9 mouse cellular contexts compared by ENCODE assay signal in the genomic region with DNA sequence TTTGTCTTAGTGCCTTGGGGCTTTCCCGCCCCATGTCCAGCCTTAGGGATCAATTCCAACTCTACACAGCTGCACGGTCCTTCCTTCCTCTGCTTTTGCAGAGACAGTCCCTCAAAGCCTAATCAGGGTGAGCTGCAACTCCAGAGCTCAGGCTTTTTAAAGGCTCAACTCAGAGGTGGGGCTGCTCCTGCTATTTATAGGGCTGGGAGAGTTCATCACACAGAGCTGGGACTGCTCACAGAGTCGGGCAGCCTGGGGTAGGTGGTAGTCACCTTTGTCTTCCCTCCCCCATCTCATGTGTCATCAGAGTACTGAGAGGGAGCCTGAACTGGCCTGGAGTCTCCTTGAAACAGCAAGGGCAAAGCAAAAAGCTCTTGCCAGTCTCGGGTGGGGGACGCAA. TPM values are rescaled to one million over a fixed set of nuclear protein-coding genes. Genes with fewer than 3 reads are reported as not detected.
DNase-seq lines count a peak whose midpoint lies in the region; ATAC-seq and TF ChIP-seq lines count a peak whose summit lies in the region.
"Had no signal": no experiment of that assay in that cellular context is flagged by ENCODE, and none has a peak within 500 bp of the region (broad histone marks: within the 10 kb centered on the region; RNA-seq: fewer than 3 reads in every experiment).

No protein-coding gene starts in this region.

- WGBS in midbrain, embryonic 10.5 days: 67% methylated on average over 5 of the region's 5 CpGs
- WGBS in midbrain, postnatal 0 days: 59% methylated on average over 5 of the region's 5 CpGs
- WGBS in hindbrain, embryonic 14.5 days: 65% methylated on average over 5 of the region's 5 CpGs
- 55% methylated on average over 5 of the region's 5 CpGs for WGBS in stomach, embryonic 15.5 days

- H3K4me2 ChIP-seq in midbrain, postnatal 0 days (ENCODE audit: low read depth, low read length, poor library complexity, severe bottlenecking): no peak overlapping the region
- H3K4me2 ChIP-seq in hindbrain, embryonic 14.5 days (replicated peaks): no peak overlapping the region
- no peak overlapping the region for H3K4me2 ChIP-seq in stomach, embryonic 15.5 days
- H3K4me2 ChIP-seq: midbrain, embryonic 12.5 days had no signal

- no peak overlapping the region for H3K4me3 ChIP-seq in midbrain, embryonic 10.5 days
- H3K4me3 ChIP-seq in midbrain, postnatal 0 days (ENCODE audit: low read depth, low read length): no peak overlapping the region
- H3K4me3 ChIP-seq in hindbrain, embryonic 14.5 days (replicated peaks; ENCODE audit: low read length): no peak overlapping the region
- H3K4me3 ChIP-seq in stomach, embryonic 15.5 days (replicated peaks): no peak overlapping the region
- H3K4me3 ChIP-seq: midbrain, embryonic 12.5 days had no signal

- H3K27ac ChIP-seq in midbrain, embryonic 10.5 days (replicated peaks): peak overlapping the region; percentile 70
- no peak overlapping the region for H3K27ac ChIP-seq in midbrain, postnatal 0 days (ENCODE audit: low read depth, low read length)
- H3K27ac ChIP-seq in hindbrain, embryonic 14.5 days: peak overlapping the region; percentile 56; the same call in 1 of the 2 replicates
- H3K27ac ChIP-seq in stomach, embryonic 15.5 days: peak overlapping the region; percentile 77
- H3K27ac ChIP-seq: midbrain, embryonic 12.5 days had no signal

- ATAC-seq in midbrain, postnatal 0 days (ENCODE audit: low FRiP score): no peak
- 0 out of 2 replicates have a peak, but pooled peaks have one; percentile 37 for ATAC-seq in hindbrain, embryonic 14.5 days (ENCODE audit: low FRiP score)
- ATAC-seq in stomach, embryonic 15.5 days (ENCODE audit: insufficient read depth, low FRiP score, low read depth): 0 out of 2 replicates have a peak, but pooled peaks have one; percentile 11

- H3K27me3 ChIP-seq in midbrain, embryonic 10.5 days (ENCODE audit: low read depth, poor library complexity, severe bottlenecking): no peaks in the 10 kb centered on the region
- H3K27me3 ChIP-seq in midbrain, postnatal 0 days (ENCODE audit: insufficient read depth, low read length): no peaks in the 10 kb centered on the region
- no peaks in the 10 kb centered on the region for H3K27me3 ChIP-seq in hindbrain, embryonic 14.5 days (ENCODE audit: control insufficient read depth, insufficient read depth, low read length)
- H3K27me3 ChIP-seq in stomach, embryonic 15.5 days (replicated peaks): no peaks in the 10 kb centered on the region
- H3K27me3 ChIP-seq: midbrain, embryonic 12.5 days had no signal

- TF ChIP-seq CTCF in midbrain, postnatal 0 days (IDR thresholded peaks at IDR 0.05): no peak

- 0 out of 2 replicates have a peak, but pooled peaks cover 6% of the 10 kb centered on the region for H3K9me3 ChIP-seq in midbrain, embryonic 10.5 days (replicated peaks)
- H3K9me3 ChIP-seq in midbrain, postnatal 0 days (ENCODE audit: low read length): no peaks in the 10 kb centered on the region
- no peaks in the 10 kb centered on the region for H3K9me3 ChIP-seq in hindbrain, embryonic 14.5 days (ENCODE audit: control insufficient read depth, low read length)
- no peaks in the 10 kb centered on the region for H3K9me3 ChIP-seq in stomach, embryonic 15.5 days
- H3K9me3 ChIP-seq: midbrain, embryonic 12.5 days had no signal

- peaks cover 93% of the 10 kb centered on the region for H3K36me3 ChIP-seq in midbrain, embryonic 10.5 days
- H3K36me3 ChIP-seq in midbrain, postnatal 0 days (ENCODE audit: insufficient read depth, low read length): peaks cover 42% of the 10 kb centered on the region
- peaks cover 34% of the 10 kb centered on the region for H3K36me3 ChIP-seq in hindbrain, embryonic 14.5 days (replicated peaks; ENCODE audit: control insufficient read depth, insufficient read depth)
- H3K36me3 ChIP-seq in stomach, embryonic 15.5 days: no peaks in the 10 kb centered on the region

- peak; percentile 39 for DNase-seq in adrenal gland, postnatal 10 days
- no peak for DNase-seq in adrenal gland, adult 8-10 months
- DNase-seq in midbrain, embryonic 10.5 days (ENCODE audit: low spot score): no peak
- no peak for DNase-seq in midbrain, postnatal 0 days (ENCODE audit: low spot score)
- no peak for DNase-seq in hindbrain, embryonic 14.5 days (ENCODE audit: low spot score)
- DNase-seq in spleen, adult 18-20 months: no peak
- DNase-seq in lung, postnatal 36 days: no peak

- H3K9ac ChIP-seq in midbrain, postnatal 0 days (replicated peaks; ENCODE audit: low read length, poor library complexity, severe bottlenecking): no peak overlapping the region
- no peak overlapping the region for H3K9ac ChIP-seq in hindbrain, embryonic 14.5 days
- no peak overlapping the region for H3K9ac ChIP-seq in stomach, embryonic 15.5 days
- H3K9ac ChIP-seq: midbrain, embryonic 12.5 days had no signal

- peaks cover 37% of the 10 kb centered on the region for H3K4me1 ChIP-seq in midbrain, embryonic 10.5 days
- peaks cover 5% of the 10 kb centered on the region; the same call in 1 of the 2 replicates for H3K4me1 ChIP-seq in midbrain, postnatal 0 days (ENCODE audit: insufficient read depth, low read length)
- peaks cover 17% of the 10 kb centered on the region; the same call in 1 of the 2 replicates for H3K4me1 ChIP-seq in hindbrain, embryonic 14.5 days (replicated peaks; ENCODE audit: control insufficient read depth, insufficient read depth, low read length)
- peaks cover 33% of the 10 kb centered on the region for H3K4me1 ChIP-seq in stomach, embryonic 15.5 days

RNA-seq across cellular contexts. Expression of a gene that starts 22.8 kb away (rescaled TPM):
- 10 to 100 TPM in 1 of 2 experiments, 1 to 10 TPM in 1; 8.8 to 14.1 TPM for total RNA-seq in adrenal gland, postnatal 10 days (2021)
- total RNA-seq in adrenal gland, adult 8-10 months (2022): 10 to 100 TPM in 2 of 4 experiments, 1 to 10 TPM in 2; 6.1 to 12.5 (median 8.5) TPM
- 14.1 and 18.2 TPM in 2 replicates for polyA plus RNA-seq in midbrain, embryonic 10.5 days (2016; fragmentation: Nextera tagmentation; extraction: Ambion mirVana)
- 21.3 and 28.5 TPM in 2 replicates for total RNA-seq in midbrain, postnatal 0 days (2014; rRNA removed)
- 8.4 and 9.2 TPM in 2 replicates for polyA plus RNA-seq in midbrain, postnatal 0 days (2015; fragmentation: Nextera tagmentation; extraction: Ambion mirVana)
- 13.7 and 14.8 TPM in 2 replicates for polyA plus RNA-seq in hindbrain, embryonic 14.5 days (2014; fragmentation: Nextera tagmentation; extraction: Ambion mirVana)
- polyA plus RNA-seq in stomach, embryonic 15.5 days (2015; fragmentation: Nextera tagmentation; extraction: Ambion mirVana): 8.3 and 10.7 TPM in 2 replicates

RNA-seq across cellular contexts. Expression of a gene that starts 37.9 kb away (rescaled TPM):
- 100 to 1,000 TPM in 1 of 2 experiments, 10 to 100 TPM in 1; 58.5 to 101 TPM for total RNA-seq in adrenal gland, postnatal 10 days (2021)
- total RNA-seq in adrenal gland, adult 8-10 months (2022): 100 to 1,000 TPM in 2 of 4 experiments, 10 to 100 TPM in 2; 58.6 to 172 (median 91.8) TPM
- 34.6 and 37.7 TPM in 2 replicates for polyA plus RNA-seq in midbrain, embryonic 10.5 days (2016; fragmentation: Nextera tagmentation; extraction: Ambion mirVana)
- 54.4 and 84.5 TPM in 2 replicates for total RNA-seq in midbrain, postnatal 0 days (2014; rRNA removed)
- polyA plus RNA-seq in midbrain, postnatal 0 days (2015; fragmentation: Nextera tagmentation; extraction: Ambion mirVana): 28.2 and 28.9 TPM in 2 replicates
- 42.4 and 51.8 TPM in 2 replicates for polyA plus RNA-seq in hindbrain, embryonic 14.5 days (2014; fragmentation: Nextera tagmentation; extraction: Ambion mirVana)
- 33.3 and 34.9 TPM in 2 replicates for polyA plus RNA-seq in stomach, embryonic 15.5 days (2015; fragmentation: Nextera tagmentation; extraction: Ambion mirVana)
